Mouse (Mus musculus) liver, embryonic 13.5 days (tissue): Measurements from ENCODE around the gene Pik3ca. TPM values are rescaled to one million over a fixed set of nuclear protein-coding genes. Genes with fewer than 3 reads are reported as not detected.

Experiments used
- ATAC-seq: fragments of 200-750 bp; cut with Nextera tagmentation; 2 replicates; pipeline ENCODE4 v1.8.0; 2017; ENCODE audit warnings: low read depth, mild to moderate bottlenecking, moderate number of reproducible peaks, moderate library complexity
- DNase-seq: peaks from one replicate; pipeline ENCODE4 v3.0.0; 2022
- H3K27ac ChIP-seq: fragments of 300-500 bp; sonication (generic); 2 replicates; pipeline ENCODE4 v1.5.1; 2015; ENCODE audit warnings: moderate library complexity, mild to moderate bottlenecking, inconsistent platforms
- H3K27me3 ChIP-seq: fragments of 300-500 bp; sonication (generic); 2 replicates; pipeline ENCODE4 v1.6.1; 2015; ENCODE audit warnings: mild to moderate bottlenecking, inconsistent platforms
- H3K36me3 ChIP-seq: fragments of 300-500 bp; sonication (generic); 2 replicates; pipeline ENCODE4 v1.6.1; 2015; ENCODE audit warnings: mild to moderate bottlenecking, inconsistent platforms
- H3K4me1 ChIP-seq: fragments of 300-500 bp; sonication (generic); replicated peaks from 2 replicates; pipeline ENCODE4 v1.6.1; 2015; ENCODE audit warnings: inconsistent platforms
- H3K4me2 ChIP-seq: fragments of 300-500 bp; sonication (generic); 2 replicates; pipeline ENCODE4 v1.6.1; 2015; ENCODE audit warnings: inconsistent platforms, mild to moderate bottlenecking, moderate library complexity
- H3K4me3 ChIP-seq: fragments of 300-500 bp; sonication (generic); replicated peaks from 2 replicates; pipeline ENCODE4 v1.5.1; 2015; ENCODE audit warnings: mild to moderate bottlenecking, inconsistent platforms
- H3K9ac ChIP-seq: fragments of 300-500 bp; sonication (generic); 2 replicates; pipeline ENCODE4 v1.6.1; 2015; ENCODE audit warnings: mild to moderate bottlenecking, inconsistent platforms
- H3K9me3 ChIP-seq: fragments of 300-500 bp; sonication (generic); replicated peaks from 2 replicates; pipeline ENCODE4 v1.6.1; 2016; ENCODE audit warnings: inconsistent platforms
- WGBS: fragments of 180-500 bp; shearing (Covaris S2); methylation state at CpG from one replicate; pipeline ENCODE4 v1.1.7; 2015; ENCODE audit not compliant: insufficient replicate concordance; 5-methylcytosine and 5-hydroxymethylcytosine counted together
- polyA plus RNA-seq: library from polyadenylated mRNA; unstranded; fragments of >200 nt; fragmentation: Nextera tagmentation; extraction: Ambion mirVana; gene quantifications from 2 replicates; pipeline ENCODE4 v1.2.1, GENCODE M21; 2015

Pik3ca gene
- polyA plus RNA-seq, 1 experiment from 2014 or later: 3.0 TPM

DNA sequence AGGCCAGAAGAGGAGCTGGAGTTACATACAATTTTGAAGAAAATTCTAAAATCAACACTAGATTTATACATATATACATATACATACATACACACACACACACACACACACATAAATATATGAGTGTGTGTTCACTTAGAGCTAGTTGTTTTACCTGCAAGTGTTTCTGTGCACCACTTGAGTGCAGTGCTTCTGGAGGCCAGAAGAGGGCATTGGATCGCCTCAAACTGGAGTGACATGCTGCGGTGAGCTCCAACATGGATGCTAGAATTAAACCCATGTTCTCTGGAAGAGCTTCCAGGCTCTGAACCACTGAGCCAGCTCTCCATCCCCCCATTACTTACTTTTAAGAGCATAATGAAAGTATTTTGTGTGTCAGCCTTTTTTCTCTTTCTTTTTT lies 17.6 kb upstream of the Pik3ca start:
- no peaks in the 10 kb centered on the region for H3K36me3 ChIP-seq
- no peak overlapping the region for H3K27ac ChIP-seq
- ATAC-seq (no peak), DNase-seq (no peak)
- WGBS: 22% methylated on average over 2 of the region's 2 CpGs
- H3K4me2 ChIP-seq: no peak overlapping the region
- H3K4me1 ChIP-seq: peaks cover 12% of the 10 kb centered on the region; the same call in 1 of the 2 replicates
- H3K9me3 ChIP-seq: no peaks in the 10 kb centered on the region
- no peak overlapping the region for H3K9ac ChIP-seq
- H3K27me3 ChIP-seq: no peaks in the 10 kb centered on the region
- no peak overlapping the region for H3K4me3 ChIP-seq

DNA sequence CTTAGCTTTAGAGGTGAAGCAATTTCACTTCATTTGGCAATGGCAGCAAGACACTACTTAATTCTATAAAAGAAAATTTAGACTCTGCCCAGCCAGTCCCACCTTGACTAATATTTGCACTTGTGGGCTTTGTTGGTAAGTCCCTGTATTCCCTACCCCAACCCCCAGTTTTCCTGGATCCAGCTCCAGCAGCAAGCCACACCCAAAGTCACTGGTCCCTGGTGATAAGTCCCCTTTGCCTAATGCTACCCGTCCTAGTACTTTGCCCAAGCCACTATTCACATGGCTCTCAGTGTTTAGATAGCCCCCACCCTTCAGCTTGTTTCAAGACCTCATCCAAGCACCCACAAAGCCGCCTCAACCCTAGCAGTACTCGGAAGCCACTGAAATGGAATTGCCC lies 15.9 kb upstream of the Pik3ca start:
- 38% methylated on average over 3 of the region's 3 CpGs for WGBS
- Histone ChIP-seq H3K9ac (no peak overlapping the region), H3K4me3 (no peak overlapping the region), H3K27me3 (no peaks in the 10 kb centered on the region), H3K27ac (no peak overlapping the region), H3K9me3 (no peaks in the 10 kb centered on the region), H3K4me1 (peaks cover 12% of the 10 kb centered on the region; the same call in 1 of the 2 replicates), H3K4me2 (no peak overlapping the region), H3K36me3 (no peaks in the 10 kb centered on the region)
- peak; percentile 41; the same call in 1 of the 2 replicates for ATAC-seq
- no peak for DNase-seq

DNA sequence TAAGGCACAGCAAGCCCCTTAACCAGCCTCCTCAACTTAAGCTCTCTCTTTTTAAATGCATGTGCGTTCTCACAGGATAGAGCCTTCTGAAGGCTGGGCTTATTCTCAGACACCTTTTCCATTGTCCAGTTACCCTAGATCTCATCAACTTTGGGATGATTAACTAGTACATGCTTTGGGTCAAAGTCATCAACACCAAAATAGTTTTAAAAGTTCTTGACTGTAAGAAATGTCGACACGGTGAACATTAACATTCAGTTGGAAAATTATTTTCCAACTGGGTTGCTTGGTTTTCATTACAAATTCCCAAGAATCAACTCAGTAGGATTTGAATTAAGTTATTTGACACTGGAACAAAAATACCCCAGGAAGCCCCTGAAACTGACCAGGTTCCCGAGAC lies 4.6 kb upstream of the Pik3ca start:
- Histone ChIP-seq H3K27me3 (no peaks in the 10 kb centered on the region), H3K9me3 (no peaks in the 10 kb centered on the region), H3K27ac (no peak overlapping the region), H3K4me3 (no peak overlapping the region), H3K4me1 (peaks cover 11% of the 10 kb centered on the region), H3K9ac (no peak overlapping the region), H3K36me3 (no peaks in the 10 kb centered on the region), H3K4me2 (no peak overlapping the region)
- ATAC-seq: no peak
- 78% methylated on average over 4 of the region's 4 CpGs for WGBS
- no peak for DNase-seq

DNA sequence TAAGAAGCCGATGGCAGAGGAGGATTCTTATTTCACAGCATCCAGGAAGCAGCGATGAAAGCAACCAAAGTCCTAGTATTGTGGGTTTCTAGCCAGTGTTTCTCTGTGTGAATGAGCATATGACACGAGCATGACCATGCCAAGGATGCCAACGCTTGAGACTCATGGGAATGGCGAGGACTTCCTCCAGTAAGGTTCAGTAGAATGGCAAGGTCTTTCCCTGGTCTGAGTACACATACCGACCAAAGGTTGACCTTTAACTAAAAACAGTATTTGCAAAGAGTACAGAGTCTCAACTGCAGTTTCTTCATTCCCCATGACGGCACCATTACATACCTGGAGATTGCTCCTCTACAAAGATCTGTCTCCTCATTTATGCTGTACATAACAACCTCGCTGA lies 3.5 kb upstream of the Pik3ca start:
- H3K9me3 ChIP-seq: no peaks in the 10 kb centered on the region
- peaks cover 23% of the 10 kb centered on the region for H3K4me1 ChIP-seq
- H3K27ac ChIP-seq: 0 out of 2 replicates have a peak overlapping the region, but pooled peaks have one; percentile 1
- no peaks in the 10 kb centered on the region for H3K27me3 ChIP-seq
- no peak overlapping the region for H3K9ac ChIP-seq
- no peak overlapping the region for H3K4me3 ChIP-seq
- no peaks in the 10 kb centered on the region for H3K36me3 ChIP-seq
- WGBS: 74% methylated on average over 8 of the region's 8 CpGs
- ATAC-seq (no peak), DNase-seq (no peak)
- no peak overlapping the region for H3K4me2 ChIP-seq

DNA sequence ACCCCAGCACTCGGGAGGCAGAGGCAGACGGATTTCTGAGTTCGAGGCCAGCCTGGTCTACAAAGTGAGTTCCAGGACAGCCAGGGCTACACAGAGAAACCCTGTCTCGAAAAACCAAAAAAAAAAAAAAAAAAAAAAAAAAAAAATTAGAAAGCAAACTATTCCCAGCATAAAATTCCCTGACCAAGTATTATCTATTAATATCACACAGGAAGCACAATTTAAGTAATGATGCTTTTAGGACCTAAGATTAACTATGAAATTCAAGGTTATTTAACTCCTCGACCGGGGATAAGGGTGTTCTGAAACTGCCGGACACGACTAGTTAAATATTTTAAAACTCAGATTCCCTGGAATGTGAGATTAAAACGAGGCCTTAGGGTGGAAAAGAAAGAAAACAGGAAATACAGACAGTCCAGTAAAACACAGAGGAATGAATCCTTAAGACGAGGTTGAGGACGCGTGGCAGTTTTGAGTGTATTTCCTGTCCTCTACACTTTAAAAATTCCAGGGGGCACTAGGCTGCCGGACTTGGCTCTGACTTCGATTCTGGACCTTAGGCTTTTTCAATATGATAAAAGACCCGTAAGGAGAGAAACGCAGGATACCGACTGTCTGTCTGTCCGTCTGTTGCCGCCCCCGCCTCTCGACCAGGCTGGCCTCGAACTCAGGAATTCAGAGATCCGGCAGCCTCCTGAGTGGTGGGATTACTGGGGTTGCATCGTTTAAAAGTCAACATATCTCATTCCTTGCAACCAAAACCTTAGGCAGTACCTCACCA lies 1.5 kb upstream of the Pik3ca start:
- ATAC-seq: no peak
- WGBS: 12% methylated on average over 24 of the region's 24 CpGs
- Histone ChIP-seq H3K9ac (peak overlapping the region; percentile 93), H3K4me3 (peak overlapping the region; percentile 93), H3K27ac (peak overlapping the region; percentile 95), H3K9me3 (no peaks in the 10 kb centered on the region), H3K4me1 (peaks cover 39% of the 10 kb centered on the region), H3K4me2 (peak overlapping the region; percentile 91), H3K27me3 (no peaks in the 10 kb centered on the region), H3K36me3 (no peaks in the 10 kb centered on the region)
- DNase-seq: peak; percentile 33

DNA sequence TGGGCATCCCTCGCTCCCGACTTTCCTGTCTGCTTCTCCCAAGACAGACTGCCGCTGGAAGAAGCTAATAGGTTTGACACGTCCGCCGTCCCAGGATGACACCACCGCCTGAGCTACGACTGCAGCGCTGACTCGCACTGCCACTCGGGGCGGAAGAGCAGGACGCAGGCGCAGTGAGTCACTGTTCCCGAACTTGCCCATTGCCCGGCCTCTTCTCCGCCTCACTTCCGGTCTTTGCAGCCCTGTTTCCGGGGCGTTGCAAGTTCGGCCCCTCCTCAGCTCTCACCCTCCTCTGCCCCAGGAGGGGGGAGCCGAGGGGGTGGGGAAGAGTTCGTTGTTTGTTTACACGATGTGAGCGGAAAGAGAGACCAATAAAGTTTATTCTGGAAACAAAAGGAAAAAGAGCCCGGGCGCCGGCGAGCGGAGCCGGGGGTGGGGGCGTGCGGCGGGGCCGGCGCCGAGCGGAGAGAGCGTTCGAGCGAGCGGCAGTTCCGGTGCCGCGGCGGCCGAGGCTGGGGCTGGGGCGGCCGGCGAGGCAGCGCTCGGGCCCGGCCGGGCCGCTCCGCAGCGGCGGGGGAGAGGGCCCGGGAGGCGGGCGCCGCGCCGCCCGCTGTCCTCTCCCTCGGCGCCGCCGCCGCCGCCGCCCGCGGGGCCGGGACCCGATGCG lies 544 bp upstream of the Pik3ca start:
- peak; percentile 95 for DNase-seq
- H3K36me3 ChIP-seq: no peaks in the 10 kb centered on the region
- under 1% methylated on average over 53 of the region's 77 CpGs for WGBS

DNA sequence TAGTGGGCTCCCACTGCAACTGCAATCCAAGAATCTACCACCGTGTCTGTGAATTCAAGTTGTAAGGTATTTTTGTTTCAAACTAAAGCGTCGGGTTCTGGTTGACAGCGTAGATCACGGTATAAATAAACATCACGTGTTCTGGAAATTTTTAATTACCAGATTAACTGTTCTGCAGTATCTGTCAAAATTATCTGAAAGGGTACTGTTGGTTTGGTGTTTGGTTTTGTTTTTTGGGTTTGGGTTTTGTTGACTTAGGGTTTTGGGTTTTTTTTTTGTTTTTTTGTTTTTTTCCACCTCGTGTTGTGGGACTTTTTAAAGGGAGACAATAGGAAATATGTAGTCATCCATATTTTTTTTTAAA lies 686 bp downstream of the Pik3ca start:
- Histone ChIP-seq H3K4me3 (peak overlapping the region; percentile 93), H3K9me3 (no peaks in the 10 kb centered on the region), H3K27ac (peak overlapping the region; percentile 95; the same call in 1 of the 2 replicates), H3K4me1 (peaks cover 48% of the 10 kb centered on the region), H3K27me3 (no peaks in the 10 kb centered on the region), H3K9ac (peak overlapping the region; percentile 93), H3K4me2 (peak overlapping the region; percentile 91), H3K36me3 (no peaks in the 10 kb centered on the region)
- DNase-seq (no peak), ATAC-seq (no peak)
- 3% methylated on average over 7 of the region's 7 CpGs for WGBS

More for the DNA sequence above, 544 bp upstream of the Pik3ca start:
- Histone ChIP-seq H3K9ac (peak overlapping the region; percentile 93), H3K27me3 (no peaks in the 10 kb centered on the region), H3K4me2 (peak overlapping the region; percentile 91), H3K27ac (peak overlapping the region; percentile 95), H3K9me3 (no peaks in the 10 kb centered on the region), H3K4me3 (peak overlapping the region; percentile 93), H3K4me1 (peaks cover 47% of the 10 kb centered on the region)
- peak; percentile 96 for ATAC-seq

DNA sequence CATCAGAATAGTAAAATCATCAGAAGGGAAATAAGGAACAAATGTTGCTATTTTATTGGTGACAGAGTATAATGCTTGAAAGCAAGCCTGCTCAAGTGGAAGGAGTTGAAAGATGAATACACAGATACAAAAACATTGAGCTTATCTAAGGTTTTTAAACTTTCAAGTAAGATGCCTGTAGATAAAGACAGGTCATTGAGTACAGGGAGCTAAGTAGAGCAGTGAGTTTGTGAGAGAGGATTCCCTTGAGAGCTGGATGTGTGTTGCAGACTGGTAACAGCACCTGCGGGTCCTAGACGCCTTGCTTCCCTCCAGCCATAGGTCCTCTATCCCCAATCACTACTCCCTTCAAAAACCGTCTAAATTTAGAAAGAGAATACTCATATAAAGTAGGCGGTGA lies 1.2 kb downstream of the Pik3ca start:
- no peaks in the 10 kb centered on the region for H3K9me3 ChIP-seq
- no peak for ATAC-seq
- H3K9ac ChIP-seq: peak overlapping the region; percentile 93
- no peaks in the 10 kb centered on the region for H3K36me3 ChIP-seq
- no peak overlapping the region for H3K27ac ChIP-seq
- peak overlapping the region; percentile 91 for H3K4me2 ChIP-seq
- no peaks in the 10 kb centered on the region for H3K27me3 ChIP-seq
- 39% methylated on average over 4 of the region's 4 CpGs for WGBS
- peak overlapping the region; percentile 93 for H3K4me3 ChIP-seq
- no peak for DNase-seq
- peaks cover 48% of the 10 kb centered on the region for H3K4me1 ChIP-seq

DNA sequence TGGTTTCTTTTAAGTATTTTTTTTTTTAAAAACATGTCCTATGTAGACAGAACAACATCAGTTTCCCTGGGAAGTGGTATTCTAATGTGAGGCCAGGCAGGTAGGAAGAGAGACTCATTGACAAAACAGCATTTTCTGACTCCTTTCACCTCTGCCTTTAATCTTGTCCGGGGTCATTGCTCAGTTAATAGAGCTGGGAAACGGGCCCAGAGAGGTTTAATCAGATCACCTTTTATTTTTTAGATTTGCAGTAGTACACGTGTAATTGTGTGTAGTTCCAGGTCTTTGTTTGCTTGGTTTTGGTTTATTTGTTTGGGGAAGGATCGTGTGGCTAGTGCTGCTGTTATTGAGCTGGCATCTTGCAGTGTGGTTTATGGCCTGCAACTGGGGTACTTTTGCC lies 1.9 kb downstream of the Pik3ca start:
- Histone ChIP-seq H3K9ac (0 out of 2 replicates have a peak overlapping the region, but pooled peaks have one; percentile 1), H3K36me3 (no peaks in the 10 kb centered on the region), H3K27me3 (no peaks in the 10 kb centered on the region), H3K4me3 (no peak overlapping the region), H3K27ac (no peak overlapping the region), H3K4me2 (no peak overlapping the region), H3K4me1 (peaks cover 54% of the 10 kb centered on the region), H3K9me3 (no peaks in the 10 kb centered on the region)
- ATAC-seq (no peak), DNase-seq (no peak)
- 51% methylated on average over 4 of the region's 4 CpGs for WGBS

DNA sequence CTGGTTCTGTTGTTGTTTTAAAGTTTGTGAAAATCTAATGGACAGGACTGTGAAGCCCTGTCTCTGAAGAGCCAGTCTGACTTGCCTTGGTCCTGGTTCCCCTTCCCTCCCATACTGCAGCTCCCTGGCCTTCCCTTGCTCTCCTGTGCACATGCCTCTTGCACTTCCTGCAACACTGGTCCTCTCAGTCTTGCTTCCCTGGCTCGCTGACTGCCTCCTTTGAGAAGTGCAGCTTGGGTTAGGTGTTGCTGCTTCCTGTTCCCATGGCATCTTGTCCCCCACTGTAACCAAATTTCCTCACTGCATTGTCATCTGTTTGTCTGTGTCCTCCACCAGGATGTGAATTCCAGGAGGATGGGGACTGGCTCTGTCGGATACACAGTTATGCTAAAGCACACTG lies 2.5 kb downstream of the Pik3ca start:
- no peaks in the 10 kb centered on the region for H3K36me3 ChIP-seq
- H3K27ac ChIP-seq: no peak overlapping the region
- H3K9ac ChIP-seq: no peak overlapping the region
- WGBS: 68% methylated on average over 2 of the region's 2 CpGs
- H3K4me3 ChIP-seq: no peak overlapping the region
- no peak overlapping the region for H3K4me2 ChIP-seq
- DNase-seq (no peak), ATAC-seq (no peak)
- peaks cover 59% of the 10 kb centered on the region for H3K4me1 ChIP-seq
- no peaks in the 10 kb centered on the region for H3K27me3 ChIP-seq
- no peaks in the 10 kb centered on the region for H3K9me3 ChIP-seq

DNA sequence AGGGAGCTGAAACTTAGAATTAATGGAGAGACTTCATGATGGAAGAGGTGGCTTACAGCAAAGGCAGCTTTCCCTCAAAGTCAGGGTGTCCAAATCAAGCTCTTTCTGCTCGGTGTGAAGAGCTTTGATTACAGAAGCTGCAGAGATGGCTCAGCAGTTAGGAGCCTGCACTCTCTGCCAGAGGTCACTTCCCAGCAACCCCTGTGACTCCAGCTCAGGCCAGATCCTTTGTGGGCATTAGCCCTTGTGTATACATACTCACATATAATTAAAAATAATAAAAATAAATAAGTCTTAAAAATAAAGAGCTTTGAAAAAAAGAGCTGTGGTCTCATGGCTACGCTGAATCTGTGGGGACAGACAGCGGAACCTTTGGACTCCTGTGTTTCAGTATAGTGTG lies 4.1 kb downstream of the Pik3ca start:
- 73% methylated on average over 3 of the region's 3 CpGs for WGBS
- no peak for ATAC-seq

More for the DNA sequence above, 4.1 kb downstream of the Pik3ca start:
- H3K9me3 ChIP-seq: no peaks in the 10 kb centered on the region
- H3K4me3 ChIP-seq: no peak overlapping the region
- no peaks in the 10 kb centered on the region for H3K36me3 ChIP-seq
- no peak for DNase-seq
- no peak overlapping the region for H3K27ac ChIP-seq
- H3K4me2 ChIP-seq: no peak overlapping the region
- no peaks in the 10 kb centered on the region for H3K27me3 ChIP-seq
- peaks cover 67% of the 10 kb centered on the region for H3K4me1 ChIP-seq
- H3K9ac ChIP-seq: no peak overlapping the region
